Mouse (Mus musculus) T-cell, adult 2 months (primary cell): ENCODE measurements around the gene Rasa2.
A peak's percentile ranks its signal among the peaks of the same experiment; 100 is the strongest.
"Not testable (repeated sequence)": the region's sequence is repeated elsewhere in the genome, so short reads cannot be mapped to it uniquely, and the experiment has no call there.

Experiments used
- DNase-seq: peaks from one replicate; pipeline ENCODE4 v3.0.0; 2022; ENCODE audit warnings: low spot score

Rasa2 gene

DNA sequence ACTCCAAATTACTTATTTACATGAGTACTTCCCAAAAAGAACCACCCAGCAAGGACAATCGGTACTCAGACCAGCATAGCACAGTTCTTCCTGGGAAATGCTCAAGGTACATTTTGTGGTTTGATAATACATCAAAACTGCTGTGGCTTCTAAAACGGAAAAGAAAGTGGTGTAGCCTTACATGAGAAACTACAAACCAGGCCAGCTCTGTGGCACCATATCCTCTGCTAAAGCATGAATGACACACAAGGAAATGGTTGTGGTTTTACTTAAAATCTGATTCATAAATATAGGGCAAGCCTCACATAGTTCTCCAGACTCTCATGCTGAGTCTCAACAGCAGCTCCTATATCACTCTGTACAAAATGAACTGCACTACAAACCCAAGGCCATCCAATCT lies 48.3 kb downstream of the Rasa2 start:
- peak; percentile 70 for DNase-seq

DNA sequence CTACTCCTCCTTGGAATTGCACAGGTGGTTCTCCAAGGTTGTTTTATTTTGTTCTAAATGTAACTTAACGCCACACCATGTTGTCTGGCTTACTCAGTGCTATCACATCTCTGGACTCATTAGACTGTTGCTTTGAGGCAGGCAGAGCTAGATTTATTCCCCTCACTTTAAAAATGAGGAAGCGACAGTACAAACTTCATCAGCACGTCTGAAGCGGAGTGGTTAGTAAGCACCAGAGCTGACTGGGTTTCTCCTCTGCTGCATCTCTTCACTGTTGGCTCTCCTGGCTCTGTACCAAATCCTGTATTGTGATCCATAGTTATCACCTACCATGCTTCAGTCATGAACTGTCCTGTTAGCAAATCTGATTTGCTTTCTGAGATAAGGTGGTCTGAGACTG lies 53.2 kb downstream of the Rasa2 start:
- DNase-seq = no peak

- no peak for DNase-seq
Measured at GRCm38 (mm10) chr9:96577674-96578073, 53.7 kb downstream of the Rasa2 start.

DNA sequence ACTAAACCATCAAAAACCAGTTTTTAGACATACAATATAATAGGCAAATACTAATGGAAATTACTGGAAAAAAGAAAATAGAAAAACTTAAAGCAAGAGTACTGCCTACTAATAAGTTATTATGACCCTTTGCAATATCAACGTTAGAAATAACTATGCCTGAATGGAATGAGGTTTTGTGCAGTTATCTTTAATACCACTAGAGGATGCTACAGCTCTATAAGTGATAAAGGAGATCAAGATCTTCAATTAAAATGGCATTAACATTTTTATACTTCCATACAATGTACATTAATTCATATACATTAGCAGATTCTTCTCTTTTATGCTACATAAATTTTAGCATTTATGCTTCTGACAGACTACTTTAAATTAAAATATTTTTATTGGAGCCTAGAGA lies 58.2 kb downstream of the Rasa2 start:
- DNase-seq = no peak

- DNase-seq = no peak
Measured at GRCm38 (mm10) chr9:96572754-96573153, 58.7 kb downstream of the Rasa2 start.

DNA sequence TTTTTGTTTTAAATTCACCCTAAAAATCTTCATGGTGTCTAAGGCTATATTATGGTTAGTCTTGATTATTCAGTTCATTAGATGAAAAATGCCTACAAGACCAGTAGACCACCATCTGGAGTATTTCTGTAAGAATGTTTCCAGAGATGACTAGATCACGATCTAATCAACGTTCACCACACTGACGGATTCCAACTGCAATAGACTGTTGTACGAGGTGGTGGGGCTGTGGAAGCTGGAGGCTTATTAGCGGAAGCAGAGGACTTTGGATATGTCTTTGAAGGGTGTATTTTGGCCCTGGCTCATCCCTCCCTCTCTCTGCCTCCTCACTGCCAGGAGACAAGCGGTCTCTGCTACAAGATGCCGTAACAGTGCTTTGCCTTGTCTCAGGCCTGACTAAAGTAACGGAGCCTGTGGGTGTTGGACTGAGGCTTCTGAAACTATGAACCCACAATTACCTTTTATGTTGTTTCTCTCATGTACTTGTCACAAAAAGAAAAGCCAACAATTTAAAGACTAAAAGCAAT lies 64.9 kb downstream of the Rasa2 start:
- DNase-seq = no peak

DNA sequence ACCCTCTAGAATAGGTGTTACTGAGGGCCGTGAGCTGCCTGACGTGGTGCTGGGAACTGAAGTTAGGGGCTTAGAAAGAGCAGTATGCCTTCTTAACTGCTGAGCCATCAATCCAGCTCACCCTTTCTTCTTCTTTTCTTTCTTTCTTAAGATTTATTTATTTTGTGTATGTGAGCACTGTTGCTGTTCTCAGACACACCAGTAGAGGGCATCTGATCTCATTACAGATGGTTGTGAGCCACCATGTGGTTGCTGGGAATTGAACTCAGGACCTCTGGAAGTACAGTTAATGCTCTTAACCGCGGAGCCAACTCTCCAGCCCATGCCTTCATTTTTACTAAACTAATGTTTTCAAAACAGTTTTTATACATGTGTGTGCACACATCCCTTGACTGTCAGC lies 67.9 kb downstream of the Rasa2 start:
- no peak for DNase-seq

GRCm38 (mm10) chr9:96559148-96559547 lies 72.3 kb downstream of the Rasa2 start:
- no peak for DNase-seq

- no peak for DNase-seq
Measured at GRCm38 (mm10) chr9:96558594-96558993, 72.8 kb downstream of the Rasa2 start.

GRCm38 (mm10) chr9:96554095-96554494 lies 77.3 kb downstream of the Rasa2 start:
- no peak for DNase-seq

GRCm38 (mm10) chr9:96545410-96545809 lies 86.0 kb downstream of the Rasa2 start:
- no peak for DNase-seq

DNA sequence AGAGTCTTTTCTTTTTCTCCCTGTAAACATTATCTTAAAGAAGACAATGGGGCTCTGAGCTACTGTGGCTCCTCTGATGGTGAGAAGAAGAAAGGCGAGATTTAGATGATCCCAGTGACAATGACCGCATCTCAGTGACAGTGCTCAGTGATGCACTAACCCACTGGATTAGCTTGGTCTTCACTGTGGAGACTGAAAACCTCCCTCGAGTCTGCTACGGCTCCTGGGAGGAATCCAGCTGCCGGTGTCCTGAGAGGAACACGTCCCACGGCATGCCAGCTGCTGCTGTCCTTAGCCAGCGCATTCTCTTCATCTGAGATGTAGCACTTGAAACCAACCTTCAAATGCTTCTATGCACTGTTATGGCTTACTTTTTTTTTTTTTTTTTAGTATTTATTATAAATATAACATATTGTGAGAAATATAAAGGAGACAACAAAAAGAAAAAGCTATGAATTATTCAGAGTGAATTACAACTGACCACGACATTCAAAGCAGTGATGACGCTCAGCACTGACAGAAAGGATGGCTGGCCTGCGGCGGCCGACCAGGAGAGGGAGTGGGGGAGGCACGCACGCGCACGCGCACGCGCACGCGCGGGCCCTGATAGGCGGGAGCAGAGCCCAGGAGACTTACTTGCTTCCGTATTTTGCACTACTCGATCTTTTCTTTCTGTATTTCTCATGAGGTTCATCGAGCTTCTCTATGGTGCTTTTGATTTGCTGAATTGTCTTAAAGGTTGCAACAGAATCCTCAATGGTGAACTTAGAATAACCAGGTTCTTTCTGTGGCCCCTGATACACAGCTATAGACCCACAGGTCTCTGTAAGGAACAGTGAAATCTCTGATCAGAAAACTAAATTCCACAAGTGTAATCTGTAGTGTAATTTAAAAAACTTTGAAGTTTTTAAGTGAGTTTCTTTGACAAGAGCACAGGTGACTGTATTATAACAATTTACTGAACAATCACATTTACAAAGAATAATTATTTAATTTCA lies 87.5 kb downstream of the Rasa2 start:
- DNase-seq = peak; percentile 28

DNA sequence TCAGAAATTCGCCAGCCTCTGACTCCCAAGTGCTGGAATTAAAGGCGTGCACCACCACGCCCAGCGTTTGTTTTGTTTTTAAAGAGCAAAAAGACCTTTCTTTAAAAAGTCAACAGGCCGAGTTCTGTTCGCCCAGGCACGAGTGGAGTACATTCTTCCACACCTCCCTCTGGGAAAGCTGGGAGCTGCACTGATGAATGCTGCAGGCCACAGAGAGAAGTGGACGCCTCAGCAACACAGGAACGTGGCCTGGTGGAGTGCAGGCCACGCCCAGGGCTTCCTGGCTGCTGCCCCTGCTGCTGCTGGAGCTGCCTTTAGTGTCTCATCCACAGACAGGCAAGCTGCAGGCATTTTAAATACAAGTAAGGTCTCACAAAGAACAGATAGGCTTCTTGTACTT lies 92.5 kb downstream of the Rasa2 start:
- no peak for DNase-seq

DNA sequence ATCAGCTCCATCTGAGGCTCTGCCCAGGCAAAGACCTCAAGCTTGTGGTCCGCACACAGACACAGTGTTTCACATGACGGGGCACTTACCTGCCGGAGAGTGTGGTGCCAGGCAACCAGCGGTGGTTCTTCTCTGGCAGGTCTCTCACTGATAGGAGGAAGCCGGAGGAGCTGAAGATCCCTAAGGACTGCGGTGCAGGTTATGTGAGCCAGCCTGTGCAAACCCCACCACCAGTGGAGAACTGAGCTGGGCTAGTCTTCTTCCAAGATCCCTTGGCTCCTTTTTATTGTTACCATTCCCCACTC lies 93.8 kb downstream of the Rasa2 start:
- no peak for DNase-seq

DNA sequence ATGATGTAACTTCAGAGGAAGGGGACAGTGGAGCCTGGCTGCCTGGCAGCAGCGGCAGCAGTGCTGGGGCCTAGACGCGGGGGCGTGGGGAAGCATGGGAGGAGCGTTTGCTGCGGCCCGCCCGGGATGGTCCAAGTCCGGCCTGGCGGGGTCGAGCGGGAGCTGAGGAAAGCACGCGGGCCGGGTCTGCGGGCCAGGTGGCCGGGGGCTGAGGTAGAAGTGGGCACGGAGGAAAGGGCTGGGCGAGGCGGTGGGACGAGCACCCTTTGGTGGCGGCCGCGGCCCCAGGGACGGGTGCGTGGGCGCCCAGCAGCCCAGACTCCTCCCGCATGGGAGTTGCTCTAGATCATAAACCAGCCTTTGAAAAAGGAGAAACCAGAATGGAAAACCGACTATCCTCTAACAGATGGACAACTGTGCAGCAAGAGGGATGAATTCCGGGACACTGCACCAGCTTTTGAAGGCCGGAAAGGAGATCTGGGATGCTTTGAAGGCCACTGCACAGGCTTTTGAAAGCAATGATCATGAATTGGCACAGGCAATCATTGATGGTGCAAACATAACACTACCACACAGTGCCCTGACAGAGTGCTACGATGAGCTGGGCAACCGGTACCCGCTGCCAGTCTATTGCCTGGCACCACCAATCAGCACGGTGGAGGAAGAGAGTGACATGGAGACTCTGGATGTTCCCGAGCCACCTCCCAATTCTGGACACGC lies 94.4 kb downstream of the Rasa2 start:
- DNase-seq = no peak

DNA sequence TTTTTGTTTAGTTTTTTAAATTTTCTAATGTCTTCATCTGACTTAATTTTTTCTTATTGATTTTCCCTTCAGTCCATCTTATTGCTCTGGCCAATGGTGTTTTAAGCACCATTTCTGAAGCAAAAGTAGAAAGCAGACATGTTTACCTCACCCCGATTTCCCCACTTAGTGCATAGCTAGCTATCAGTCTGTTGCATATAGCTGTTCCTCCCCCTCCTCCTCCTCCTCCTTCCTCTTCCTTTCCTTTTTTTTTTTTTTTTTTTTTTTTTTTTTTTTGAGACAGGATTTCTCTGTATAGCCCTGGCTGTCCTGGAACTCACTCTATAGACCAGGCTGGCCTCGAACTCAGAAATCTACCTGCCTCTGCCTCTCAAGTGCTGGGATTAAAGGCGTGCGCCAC lies 95.3 kb downstream of the Rasa2 start:
- not testable (repeated sequence) for DNase-seq

DNA sequence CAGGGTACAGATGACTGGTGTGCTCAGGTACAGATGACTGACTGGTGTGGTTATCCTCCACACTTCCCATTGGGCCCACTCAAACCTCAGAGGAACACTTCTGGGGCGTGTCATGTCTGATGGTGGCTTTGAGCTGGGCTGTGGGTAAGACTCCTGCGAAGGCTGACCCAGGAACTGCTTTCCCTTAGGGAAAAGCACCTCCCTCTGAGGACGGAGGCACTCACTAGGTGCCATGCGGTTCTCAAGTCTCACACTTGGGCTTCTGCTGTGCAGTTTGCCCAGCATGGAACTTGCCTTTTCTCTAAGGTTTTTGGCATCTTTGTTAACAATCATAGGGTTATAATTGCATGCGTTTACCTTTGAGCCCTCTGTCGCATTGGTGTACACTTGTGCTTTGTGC lies 96.0 kb downstream of the Rasa2 start:
- no peak for DNase-seq

DNA sequence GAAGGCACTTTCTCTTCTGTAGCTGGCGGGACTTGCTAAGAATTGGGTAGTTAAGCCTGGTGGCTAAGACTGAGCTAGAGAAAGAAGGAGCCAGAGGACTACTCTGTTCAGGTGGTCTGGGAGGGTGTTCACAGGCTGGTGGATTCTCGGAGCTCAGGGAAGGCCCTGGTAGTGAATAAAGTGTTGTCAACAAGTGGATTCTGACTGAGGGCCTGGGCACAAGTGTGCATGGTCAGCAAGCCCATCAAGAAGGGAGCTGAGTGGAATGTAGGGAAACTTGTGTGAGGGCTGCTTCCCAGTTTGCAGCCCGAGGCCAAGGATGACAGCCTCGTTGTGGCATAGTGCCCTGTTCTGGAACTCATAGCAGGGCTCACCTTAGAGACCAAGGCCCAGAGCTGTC lies 97.2 kb downstream of the Rasa2 start:
- no peak for DNase-seq

DNA sequence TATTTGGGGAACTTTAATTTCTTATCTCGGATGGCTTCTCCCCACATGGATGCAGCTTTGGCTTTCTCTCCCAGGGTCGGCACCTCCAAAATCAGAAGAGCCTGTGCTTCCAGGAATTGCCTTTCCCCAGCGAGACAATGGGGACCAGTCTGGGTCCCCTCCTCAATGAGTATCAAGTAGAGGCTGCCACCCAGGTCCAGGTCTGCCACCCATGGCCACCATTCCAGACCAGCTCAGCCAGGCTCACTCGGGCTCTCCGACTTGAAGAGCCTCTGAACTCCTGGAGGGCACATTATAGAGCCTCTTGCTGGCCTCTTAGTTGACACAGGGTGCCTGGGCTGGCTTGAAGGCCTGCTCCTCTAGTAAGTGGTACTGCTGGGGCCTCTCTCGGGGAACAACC lies 97.9 kb downstream of the Rasa2 start:
- DNase-seq = no peak

DNA sequence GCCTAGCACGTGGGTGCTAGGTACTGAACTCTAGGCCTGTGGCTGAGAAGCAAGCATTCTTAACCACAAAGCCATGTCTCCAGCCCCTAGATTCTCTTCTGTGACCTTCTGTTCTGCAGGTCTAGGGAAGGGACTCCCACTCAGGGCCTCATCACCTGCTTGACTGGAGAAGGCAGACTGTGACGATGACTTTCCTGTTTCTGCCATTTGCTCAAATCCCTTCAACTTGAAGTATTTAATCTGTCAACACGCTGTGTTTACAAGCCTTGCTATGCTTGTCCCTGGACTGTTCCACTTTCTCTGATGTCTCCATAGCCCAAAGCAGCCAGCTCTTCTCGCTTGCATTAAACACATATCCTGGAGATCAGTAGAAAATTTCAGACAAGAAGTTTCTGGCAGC lies 98.9 kb downstream of the Rasa2 start:
- DNase-seq = no peak

DNA sequence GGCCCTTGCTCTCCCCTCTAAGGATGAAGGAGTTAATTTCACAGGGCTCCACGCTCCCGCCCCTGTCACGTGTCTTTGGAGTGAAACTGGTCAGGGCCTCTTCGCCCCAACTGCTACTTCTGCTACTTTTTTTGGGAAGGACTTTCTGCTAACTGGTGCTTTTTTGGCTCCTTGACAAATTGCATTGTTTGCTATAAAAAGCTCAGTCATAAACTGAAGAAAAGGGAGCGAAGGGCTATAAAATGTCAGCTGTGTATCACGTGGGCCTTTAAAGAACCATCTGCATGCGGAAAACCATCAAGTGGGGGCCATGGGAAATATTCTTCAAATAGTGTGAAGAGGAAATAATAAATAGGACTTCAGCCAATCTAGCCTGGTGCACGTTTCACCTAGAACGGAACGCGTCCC lies 100.7 kb downstream of the Rasa2 start:
- DNase-seq = no peak

DNA sequence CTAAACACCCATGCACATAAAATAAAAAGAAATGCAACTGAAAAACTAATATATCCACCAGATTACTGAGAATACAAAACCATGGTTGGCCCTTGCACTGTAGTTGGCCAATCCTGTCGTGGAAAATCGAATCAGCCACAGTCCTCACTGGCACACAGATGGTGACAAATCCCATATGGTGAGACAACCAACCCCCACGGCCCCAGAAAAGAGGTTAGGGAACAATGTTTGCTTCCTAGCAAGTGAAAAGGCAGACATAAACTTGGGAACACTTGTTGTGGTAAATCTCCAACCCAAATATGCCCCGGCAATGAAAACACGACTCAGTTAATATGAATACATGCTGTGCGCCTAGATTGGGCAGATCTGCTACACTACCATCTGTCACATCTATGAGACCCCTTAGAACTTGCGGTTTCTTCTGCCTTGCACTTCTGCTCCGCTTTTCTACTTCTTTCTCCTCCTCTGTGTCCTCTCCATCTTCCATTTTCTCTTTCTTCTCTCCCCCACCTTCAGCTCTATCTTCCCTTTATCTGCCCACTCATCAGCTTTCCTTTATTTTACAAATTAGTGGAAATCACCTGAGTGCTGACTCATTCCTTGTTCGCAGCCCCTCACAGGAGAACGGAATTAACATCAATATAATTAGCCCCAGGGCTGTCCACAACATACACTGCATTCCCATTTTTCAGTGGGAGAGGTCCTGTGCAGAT lies 101.3 kb downstream of the Rasa2 start:
- DNase-seq = no peak

DNA sequence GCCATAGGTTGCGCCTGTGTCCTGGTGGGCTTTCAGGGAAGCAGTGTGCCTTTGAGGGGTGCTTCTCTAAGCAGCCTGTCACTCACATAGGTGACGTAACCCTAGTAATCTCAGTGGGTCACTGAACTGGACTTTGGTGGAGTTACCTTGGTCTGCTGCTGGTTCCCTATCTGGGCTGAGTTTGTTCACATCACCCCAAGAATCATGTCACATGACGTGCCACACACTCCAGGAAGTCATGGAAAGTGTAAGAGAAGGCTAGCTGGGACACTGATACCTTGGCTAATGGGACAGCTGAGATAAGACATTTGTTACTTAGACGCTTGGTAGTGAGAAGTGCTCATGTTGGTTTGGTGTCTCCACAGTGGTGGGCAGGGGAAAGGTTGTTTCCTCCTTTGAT lies 105.4 kb downstream of the Rasa2 start:
- no peak for DNase-seq
